Mouse (Mus musculus) layer of hippocampus, postnatal 36 days (tissue): ENCODE measurements at regions not wholly inside any gene's neighbourhood (a gene's known extent, or its start where the extent isn't known, plus 50 kb on each side); places are given as distances from the start of the nearest gene placed in this dataset.
"Not testable (repeated sequence)": the region's sequence is repeated elsewhere in the genome, so short reads cannot be mapped to it uniquely, and the experiment has no call there.

ENCODE experiments used
- DNase-seq, 2 experiments: peaks; one replicate each; pipeline ENCODE4 v3.0.0; 2022

DNA sequence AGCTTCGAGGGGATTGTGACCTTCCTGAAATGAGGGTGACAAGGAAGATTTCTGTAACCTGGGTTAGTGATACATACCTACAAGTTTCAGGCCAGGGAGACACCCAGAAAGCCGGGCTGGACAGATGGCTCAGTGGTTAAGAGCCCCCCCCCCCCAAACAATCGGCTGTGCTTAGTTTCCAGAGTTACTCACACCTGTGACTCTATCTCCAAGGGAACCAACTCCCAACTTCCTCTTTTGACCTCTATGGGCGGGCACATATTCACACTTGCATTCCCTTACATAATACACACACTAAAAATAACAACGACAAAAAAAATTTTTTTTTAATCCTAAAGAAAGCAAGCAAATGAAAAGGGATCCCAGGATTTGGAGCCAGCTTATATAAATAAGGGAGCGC is 283.0 kb upstream of the Arglu1 start:
- no peak for DNase-seq

DNA sequence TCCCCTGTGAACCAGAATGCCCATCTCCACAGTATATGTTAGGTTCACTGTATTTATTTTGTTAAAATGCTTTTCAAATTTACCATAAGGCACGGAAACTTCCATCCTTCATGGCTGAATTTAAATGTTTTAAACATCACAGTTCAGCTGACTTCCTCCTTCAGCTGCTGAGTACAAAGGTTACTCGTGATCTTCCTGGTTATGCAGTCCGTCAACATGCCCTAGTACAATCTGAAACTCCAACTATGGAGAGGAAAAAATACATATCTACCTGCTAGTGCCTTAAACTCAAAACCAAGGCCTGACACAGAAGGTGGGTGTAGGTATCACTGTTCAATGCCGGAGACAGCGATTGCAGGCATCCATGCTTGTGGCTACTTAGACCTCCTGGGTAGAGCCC is 280.5 kb upstream of the Arglu1 start:
- DNase-seq = no peak

DNA sequence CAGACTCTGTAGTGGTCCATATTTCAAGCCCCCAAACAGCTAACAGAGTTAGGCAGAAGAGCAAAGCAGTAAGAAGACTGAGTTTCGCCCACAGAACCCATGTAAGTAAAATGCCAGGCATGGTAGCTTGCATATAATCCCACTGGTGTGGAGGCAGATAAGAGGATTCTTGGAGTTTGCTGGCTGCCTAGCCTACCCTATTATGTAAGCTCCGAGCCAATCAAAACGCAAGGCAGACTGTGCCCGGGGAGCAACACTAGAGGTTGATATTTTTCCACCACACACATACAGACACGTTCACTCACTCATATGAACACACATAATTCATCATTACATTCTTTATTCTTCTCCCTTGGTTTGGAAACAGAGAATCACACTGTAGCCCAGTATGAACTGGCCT is 280.0 kb upstream of the Arglu1 start:
- DNase-seq = no peak

DNA sequence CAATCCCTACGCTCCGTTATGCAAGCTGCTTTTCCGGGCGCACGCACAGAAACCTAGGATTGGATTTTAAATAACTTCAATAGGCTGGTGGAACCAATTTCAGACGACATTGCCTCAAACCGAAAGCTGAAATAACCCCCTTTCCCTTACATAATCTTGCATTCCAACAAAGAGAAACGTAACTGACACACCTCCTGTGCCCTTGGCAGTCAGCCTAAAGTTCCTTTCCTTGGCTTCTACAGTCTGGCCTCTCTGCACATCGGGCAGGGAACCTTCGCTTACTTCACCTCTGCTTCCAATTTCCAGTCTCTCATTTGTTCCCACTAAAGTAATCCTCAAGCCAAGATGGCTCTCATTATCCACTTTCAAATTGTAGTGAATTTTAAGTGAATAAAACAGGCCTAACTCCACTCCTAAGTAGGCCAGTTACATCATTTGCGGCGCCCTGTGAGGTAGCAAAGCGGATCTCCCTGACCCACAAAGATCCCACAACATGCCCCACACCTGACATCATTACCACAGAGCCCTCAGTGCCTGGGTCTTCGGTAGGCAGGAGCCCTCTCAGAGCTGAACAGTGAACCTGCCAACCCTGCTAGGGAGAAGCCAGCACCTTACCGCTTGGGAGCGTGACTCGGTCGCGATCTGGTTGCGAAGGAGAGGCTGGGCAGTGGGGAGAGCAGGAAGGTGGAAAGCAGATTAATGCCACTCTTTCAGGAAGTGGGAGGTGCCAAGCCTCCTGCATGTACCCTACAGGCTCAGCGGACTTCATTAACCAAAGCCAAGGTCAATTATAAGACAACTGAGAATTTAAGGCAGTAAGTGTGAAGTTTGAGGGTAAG is 279.0 kb upstream of the Arglu1 start:
- DNase-seq = no peak

DNA sequence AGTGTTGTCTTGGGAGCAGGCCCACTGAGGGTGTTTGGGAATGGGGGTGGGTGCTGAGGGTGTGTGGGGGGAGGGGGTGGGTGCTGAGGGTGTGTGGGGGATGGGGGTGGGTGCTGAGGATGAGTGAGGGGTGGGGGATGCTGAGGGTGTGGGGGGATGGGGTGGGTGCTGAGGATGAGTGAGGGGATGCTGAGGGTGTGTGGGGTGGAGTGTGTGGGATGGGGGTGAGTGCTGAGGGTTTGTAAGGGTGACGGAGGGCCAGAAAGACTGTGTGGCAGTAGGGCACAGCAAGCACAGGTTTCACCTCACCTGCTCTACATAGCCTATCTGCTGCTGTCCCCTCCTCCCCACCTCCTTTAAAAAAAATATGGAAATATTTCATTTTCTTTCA is 276.3 kb upstream of the Arglu1 start:
- DNase-seq = no peak

DNA sequence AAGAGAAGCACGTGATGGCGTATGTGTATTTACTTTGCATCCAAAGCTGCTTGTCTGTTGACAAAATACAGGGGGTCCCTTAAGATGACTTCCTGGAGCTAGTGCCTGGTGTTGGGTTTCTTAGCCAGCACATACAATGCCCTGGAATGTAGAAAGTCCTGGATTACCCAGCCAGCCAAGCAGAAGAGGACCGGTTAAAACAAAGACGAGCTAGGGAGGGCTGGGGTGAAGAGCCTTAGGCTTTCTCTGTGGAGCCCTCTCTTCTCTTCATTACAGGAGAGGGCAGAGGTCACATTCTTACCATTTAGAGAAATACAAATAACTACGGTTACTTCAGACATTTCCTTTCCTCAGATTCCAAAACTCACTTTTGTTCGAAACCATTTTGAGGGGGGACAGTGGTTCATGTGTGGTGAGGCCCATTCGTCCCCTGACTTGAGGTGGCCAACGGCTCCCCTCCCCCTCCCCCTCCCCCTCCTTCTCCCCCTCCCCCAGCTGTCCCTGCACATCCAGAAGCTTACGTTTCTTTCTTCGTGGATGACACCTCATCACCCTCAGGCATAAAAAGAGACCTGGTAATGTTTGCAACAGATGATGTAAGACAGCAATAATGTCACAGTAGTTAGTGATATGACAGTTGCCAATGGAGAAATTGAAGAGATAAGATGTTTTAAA is 275.8 kb upstream of the Arglu1 start:
- no peak for DNase-seq

DNA sequence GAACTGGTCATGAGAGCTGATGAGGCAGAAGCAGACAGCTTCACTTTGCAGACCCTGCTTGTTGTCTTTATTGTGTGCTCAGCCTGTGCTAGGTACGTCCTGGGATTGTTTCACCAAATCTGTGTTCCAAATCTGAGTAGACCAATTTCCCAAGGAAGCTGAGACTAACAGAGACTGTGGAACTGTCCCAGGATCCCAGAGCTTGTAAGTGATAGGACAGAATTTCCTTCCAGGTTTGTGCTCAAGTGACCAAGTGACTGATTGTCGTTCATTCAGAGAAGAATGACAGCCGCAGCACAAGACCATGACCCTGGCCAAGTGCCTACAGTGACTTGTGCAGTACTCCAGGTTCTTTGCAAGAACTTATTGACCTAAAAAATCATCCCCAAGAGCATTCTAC is 269.9 kb upstream of the Arglu1 start:
- DNase-seq = no peak

DNA sequence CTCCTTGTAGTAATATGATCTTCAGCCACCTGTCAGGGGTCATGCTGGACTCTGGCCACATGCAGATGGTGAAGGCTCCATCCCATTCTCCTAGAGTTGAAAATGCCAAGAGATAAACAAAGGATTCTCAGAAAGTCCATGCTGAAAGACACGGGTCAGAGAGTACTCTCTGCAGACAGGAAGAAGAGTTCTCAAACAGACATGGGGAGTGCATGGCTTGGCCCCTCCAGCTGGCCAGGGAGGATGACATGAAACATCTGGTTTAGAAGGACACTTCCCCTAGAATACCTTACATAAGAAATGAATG is 269.4 kb upstream of the Arglu1 start:
- DNase-seq = no peak

DNA sequence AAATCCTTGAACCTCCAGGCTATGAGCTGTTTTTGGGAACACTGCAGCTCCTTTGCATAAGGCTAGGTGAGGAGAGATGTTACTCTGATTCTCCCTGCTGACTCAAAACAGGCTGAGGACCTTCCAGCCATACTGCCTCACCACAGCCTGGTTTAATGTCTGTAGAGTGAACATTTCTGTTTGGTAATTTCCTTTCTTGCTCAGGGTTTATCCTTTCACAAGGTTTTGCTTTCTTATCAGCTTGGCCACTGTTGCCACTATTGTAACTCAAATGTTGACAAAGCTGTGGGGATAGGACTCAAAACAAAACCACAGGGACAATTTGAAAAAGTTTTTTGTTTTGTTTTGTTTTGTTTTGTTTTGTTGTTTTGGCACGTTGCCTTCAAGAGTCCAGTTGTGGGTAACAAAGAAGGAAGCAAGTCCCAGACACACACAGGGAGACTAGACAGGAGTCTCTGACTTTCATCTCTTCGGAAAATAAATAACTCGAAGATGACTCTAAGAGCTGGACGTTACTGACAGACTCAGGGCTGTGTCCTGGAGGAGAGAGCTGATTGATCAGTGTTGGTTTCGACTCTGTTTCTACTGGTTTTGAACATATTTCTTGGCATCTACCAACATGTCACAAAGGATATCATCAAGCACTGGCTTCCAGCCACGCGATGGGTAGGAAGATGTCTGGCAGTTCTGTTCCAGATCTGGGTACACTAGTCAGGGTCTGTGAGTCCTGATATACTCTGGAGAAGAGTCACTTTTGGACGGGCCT is 268.9 kb upstream of the Arglu1 start:
- no peak for DNase-seq

DNA sequence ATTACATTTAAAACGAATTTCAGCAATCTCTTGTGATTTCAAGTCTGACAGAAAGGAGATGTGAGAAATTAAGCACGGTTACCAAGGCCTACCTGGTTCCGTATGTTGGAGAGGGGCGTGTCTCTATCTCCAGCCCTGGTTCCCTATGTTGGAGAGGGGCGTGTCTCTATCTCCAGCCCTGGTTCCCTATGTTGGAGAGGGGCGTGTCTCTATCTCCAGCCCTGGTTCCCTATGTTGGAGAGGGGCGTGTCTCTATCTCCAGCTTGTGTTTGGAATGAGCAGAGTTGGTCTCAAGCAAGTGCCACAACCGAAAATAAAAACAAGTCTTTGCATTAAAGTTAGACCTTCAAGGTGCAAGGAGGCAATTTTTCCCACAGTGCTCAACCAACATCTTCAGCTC is 267.8 kb upstream of the Arglu1 start:
- not testable (repeated sequence) for DNase-seq

DNA sequence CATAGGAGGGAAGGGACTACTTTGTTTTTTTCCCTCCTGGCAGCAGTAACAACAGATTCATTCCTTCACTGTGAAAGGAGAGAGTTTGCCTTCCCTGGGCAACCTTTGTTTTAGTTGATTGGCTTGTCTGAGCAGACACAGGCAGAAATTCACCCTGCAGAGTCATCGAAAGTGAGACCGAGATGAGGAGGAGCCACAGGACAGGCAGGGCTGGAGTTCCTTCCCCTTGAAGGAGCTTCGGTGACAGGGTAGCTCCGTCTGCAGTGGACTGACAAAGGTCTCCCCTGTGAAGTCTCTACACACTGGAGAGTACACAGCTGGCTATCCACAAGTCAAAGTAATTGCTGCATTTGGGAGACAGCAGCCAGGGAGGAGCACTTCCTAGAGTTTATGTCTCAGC is 261.9 kb upstream of the Arglu1 start:
- DNase-seq = no peak

DNA sequence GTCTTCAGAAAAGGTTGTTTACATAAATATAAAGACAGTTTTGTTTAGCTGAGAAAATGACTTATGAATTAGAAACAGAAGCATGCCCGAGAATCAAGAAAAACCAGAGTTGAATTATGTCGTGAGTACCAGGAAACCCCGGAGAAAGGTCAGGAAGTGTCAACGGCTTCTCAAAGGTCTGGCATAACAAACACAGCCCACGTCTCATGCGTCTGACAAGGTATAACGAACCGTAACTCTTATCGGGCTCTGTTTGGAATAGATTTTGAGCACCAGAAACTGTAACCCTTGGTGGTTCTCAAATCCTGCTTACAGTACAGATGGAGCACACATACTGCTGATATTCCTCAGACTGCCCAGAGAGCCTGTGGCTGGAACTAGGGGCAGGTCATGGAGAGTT is 260.9 kb upstream of the Arglu1 start:
- no peak for DNase-seq

DNA sequence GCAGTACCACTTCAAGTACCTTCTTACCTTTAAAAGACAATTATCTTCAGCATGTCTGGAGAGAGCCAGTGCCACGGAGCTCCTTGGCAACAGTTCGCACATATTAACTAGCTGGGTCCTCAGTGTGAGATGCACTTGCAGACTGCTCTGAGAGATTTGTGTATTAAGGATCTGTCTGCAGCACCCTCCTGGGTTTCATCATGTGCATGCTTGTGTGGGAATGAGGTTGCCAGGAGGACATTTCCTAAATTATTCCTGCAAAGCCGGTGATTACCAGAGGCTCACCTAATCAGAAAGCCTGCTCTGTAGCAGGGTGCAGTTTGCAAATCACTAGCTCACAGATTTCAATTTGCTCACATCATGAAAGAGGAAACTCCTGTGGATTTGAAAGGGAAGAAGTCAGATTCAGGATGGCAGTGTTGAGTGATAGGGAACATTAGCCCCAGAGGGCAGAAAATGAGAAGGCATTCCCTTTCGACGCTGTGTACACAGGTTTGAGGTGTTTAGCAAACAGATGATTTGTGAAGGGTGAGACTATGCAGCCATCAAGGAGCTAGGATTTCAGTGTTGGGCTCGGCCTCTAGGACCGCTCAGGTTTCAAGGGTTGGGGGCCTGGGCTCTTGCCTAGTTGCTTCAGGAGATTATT is 257.3 kb upstream of the Arglu1 start:
- DNase-seq = no peak

DNA sequence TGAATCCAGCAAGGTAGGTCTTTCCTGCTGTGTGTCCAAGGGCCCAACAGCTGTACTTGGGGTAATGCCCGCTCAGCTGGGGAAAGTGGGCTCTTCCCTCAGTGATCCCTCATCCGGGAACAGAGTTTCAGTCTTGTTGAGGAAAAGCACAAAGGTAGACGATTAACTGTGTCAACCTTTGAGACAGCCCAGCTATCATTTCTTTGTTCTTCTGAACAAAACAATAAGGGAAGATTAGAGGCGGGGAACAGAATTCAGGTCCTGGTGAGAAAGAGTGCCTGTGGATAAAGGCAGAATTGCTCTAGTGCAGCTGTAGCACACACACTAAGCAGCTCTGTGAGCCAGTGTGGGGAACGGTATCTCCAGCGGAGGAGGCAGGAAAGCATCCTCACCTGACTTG is 252.7 kb upstream of the Arglu1 start:
- DNase-seq = no peak

DNA sequence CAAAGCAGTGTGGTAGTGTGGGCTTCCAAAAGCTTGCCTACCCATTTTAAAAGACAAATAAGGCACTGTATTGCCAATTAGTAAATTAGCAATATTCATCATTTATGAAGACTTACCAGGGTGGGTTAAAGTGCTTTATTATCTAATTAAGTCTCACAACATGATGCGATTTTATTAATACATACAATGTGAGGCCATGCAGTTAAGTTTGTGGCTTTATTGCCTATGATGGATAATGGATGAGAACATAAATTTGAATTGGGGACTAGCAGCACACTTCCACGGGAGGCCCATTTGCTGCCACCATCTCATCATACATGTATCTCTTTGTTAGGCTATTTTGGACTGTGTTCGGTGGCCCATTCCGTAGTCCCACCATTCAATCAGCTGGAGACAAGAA is 250.6 kb upstream of the Arglu1 start:
- DNase-seq = no peak

DNA sequence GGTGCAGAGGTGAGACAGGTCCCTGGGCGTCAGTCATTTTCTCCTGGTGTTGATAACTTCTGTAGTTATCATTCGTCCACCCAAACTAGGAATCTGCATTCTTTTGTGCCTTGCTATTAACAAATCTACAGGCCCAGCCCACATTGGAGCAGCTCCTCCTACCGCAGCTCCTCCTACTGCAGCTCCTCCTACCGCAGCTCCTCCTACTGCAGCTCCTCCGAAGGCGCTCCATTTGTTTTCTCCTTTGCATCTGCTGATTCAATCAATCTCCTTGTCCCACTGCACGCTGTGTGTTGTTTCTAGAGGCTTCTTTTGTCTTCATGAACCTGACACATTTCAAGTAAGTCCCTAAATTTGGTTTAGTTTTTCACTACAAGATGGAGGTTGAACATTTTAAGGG is 248.2 kb upstream of the Arglu1 start:
- no peak for DNase-seq

DNA sequence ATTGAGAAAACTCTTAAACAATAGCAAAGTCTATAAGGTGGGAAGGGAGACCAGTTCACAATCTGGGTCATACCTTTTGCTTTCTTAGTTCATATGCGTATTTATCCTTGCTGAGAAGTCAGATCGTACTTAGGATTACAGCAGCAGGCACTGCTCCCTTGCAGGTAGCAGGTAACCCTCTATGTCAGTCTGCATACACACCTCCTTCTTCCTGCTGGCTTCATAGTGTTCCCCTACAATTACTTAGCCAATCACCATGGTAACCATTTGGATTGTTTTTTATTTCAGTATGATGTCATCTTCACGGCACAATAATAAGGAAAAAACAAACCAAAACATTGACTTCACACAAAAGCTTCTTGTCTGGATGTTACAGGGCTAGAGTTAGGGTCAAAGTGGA is 242.1 kb upstream of the Arglu1 start:
- no peak for DNase-seq

DNA sequence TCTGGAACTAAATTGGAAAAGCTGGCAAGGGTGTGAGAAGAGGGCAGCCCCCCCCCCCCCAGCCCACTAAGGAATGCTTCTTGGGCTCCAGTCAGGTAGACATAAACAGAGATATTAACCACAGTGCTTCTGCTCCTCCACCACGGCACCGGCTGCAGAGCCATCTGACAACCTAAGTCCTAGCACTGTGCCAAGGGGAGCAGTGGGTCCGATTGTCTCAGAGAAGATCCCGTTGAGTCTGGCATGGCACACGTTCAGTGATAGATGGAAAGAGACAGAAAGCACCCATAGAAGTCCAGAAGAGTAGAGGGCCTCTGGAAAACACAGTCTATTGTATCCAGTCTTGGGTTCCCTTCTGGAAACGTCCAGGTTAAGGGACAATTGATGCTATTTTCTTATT is 241.4 kb upstream of the Arglu1 start:
- DNase-seq = no peak

DNA sequence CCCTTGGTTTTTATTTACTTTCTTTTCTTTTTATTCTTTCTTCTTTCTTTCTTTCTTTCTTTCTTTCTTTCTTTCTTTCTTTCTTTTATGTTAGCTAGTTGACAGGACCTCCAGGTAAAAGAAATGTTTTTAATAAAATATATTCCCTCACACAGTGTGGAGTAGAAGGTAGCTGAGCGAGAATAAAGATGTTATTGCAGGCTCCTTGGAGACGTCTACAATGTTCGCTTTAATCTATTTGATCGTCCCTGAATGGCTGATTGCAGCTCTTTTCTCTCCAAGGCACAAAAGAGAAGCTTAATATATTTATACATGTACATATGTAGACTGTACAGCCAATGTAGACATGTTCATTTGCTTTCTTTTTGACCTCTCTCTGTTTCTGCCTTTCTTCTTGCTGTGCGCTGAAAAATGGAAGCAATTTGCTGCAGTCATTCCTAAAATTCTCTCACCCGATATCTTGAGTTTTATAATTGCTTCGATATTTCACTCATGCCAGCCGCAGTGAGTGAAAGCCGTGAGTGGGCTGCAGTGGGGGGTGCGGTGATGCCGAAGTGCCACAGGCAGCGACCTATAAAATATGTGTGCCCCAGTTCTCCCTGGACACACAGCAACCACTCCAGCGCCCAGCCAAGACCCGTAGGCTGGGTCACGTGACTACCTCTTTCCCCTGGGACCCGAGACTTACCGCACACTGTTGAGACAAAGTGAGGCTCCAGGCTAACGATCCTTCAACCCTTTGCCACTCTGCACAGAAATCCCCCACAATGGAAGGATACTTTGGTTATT is 237.9 kb upstream of the Arglu1 start:
- DNase-seq = no peak

DNA sequence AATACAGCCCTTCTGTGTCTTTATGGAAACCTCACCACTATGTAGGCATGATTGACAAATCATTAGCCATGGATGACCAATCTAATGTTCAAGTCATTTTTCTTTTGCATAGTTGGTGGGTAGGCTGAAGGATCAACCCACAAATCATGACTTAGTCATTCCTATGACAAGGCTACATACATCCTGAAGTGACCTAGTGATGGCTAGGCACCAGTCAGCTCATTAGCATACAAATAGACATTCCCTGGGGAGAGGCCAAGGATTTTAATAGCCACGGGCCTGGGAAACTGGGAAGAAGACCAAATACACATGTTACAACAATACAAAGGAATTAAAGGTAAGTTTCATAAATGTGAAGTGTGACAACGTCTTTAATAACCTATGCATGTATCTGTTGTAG is 231.1 kb upstream of the Arglu1 start:
- DNase-seq = no peak

DNA sequence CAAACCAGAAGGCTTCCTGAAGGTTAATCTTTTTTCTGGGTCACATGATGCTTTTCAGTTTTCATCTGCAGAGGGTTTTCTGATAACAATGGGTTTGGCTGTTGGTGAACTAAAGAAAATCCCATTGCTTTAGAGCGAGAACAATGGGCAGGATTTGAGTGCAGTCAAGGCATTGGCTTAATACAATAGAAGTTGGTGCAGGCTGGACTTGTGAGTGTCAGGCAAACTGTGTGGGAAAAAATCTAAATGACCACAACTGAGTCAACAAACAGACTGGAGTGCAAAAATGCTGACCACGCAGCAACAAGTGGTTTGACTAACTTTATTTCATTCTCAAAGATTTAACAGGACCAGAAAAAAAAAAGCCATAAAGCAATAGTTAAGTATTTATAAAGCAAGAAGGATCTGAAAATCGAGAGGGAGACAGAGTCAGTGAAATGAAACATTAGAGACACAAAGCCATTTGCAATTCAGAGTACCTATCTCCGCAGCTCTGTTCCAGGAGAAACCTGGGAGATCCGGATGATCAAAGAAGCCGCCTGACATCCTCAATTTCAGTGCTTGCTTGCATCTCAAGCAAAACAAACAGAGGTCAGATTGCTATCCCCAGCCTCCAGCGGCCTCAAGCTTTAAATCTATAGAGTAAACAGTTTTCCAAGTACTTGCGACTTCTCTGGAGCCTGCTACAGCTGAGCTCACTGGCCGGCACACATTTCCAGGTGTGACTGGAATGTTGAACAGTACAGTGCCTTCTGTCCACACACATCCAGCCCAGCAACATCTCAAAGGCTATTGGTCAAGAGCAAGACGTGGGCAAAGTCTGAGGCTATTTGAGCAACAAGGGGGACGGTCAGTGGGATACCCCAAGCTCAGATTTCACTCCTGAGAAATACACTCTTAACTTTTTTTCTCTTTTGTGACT is 229.5 kb upstream of the Arglu1 start:
- DNase-seq = no peak
